Mouse (Mus musculus) myocyte (in vitro differentiated cells): ENCODE measurements at regions not wholly inside any gene's neighbourhood (a gene's known extent, or its start where the extent isn't known, plus 50 kb on each side); places are given as distances from the start of the nearest gene placed in this dataset.

Experiments used
- H3K27me3 ChIP-seq: one replicate; pipeline ENCODE4 v1.6.1; 2011; ENCODE audit not compliant: control insufficient read depth, insufficient read depth, insufficient read length
- H3K36me3 ChIP-seq: one replicate; pipeline ENCODE4 v1.6.1; 2011; ENCODE audit not compliant: control insufficient read depth, insufficient read depth
- H3K4me2 ChIP-seq: one replicate; pipeline ENCODE4 v1.6.1; 2011; ENCODE audit warnings: low read depth, control low read depth
- H3K4me3 ChIP-seq: one replicate; pipeline ENCODE4 v1.5.1; 2011; ENCODE audit warnings: mild to moderate bottlenecking, control low read depth, moderate library complexity
- H3K79me2 ChIP-seq: one replicate; pipeline ENCODE4 v1.6.1; 2011; ENCODE audit not compliant: control insufficient read depth, insufficient read depth
- H3ac ChIP-seq: one replicate; pipeline ENCODE4 v1.6.1; 2011; ENCODE audit not compliant: control insufficient read depth, insufficient read length
- CEBPB ChIP-seq: IDR thresholded peaks from 2 replicates; pipeline ENCODE4 v1.6.1; 2011; ENCODE audit warnings: mild to moderate bottlenecking, moderate library complexity; ENCODE audit not compliant: poor library complexity, insufficient read depth, severe bottlenecking
- E2F4 ChIP-seq: IDR thresholded peaks from one replicate; pipeline ENCODE4 v1.6.1; 2011; ENCODE audit warnings: mild to moderate bottlenecking, control low read depth, moderate library complexity; ENCODE audit not compliant: insufficient read depth
- MAX ChIP-seq: IDR thresholded peaks from one replicate; pipeline ENCODE4 v1.6.1; 2011; ENCODE audit warnings: low read depth, mild to moderate bottlenecking, control low read depth
- MYOD1 ChIP-seq, 3 experiments: IDR thresholded peaks; one replicate each; pipeline ENCODE4 v1.6.1; 2011; ENCODE audit warnings: control low read depth in 2 of 3, low read depth in 2 of 3, mild to moderate bottlenecking in 2 of 3, moderate library complexity in 1 of 3; ENCODE audit not compliant: insufficient read length in 2 of 3, control insufficient read depth in 1 of 3
- MYOG ChIP-seq, 3 experiments: IDR thresholded peaks; one replicate each; pipeline ENCODE4 v1.6.1; 2011; ENCODE audit warnings: control low read depth in 2 of 3, low read depth in 2 of 3, mild to moderate bottlenecking in 2 of 3; ENCODE audit not compliant: insufficient read length in 2 of 3, control insufficient read depth in 1 of 3, insufficient read depth in 1 of 3
- POLR2A ChIP-seq: IDR thresholded peaks from one replicate; pipeline ENCODE4 v1.6.1; 2011; ENCODE audit warnings: low read depth, mild to moderate bottlenecking, control low read depth, moderate library complexity; ENCODE audit not compliant: insufficient read length
- POLR2AphosphoS2 ChIP-seq: IDR thresholded peaks from one replicate; pipeline ENCODE4 v1.6.1; 2011; ENCODE audit warnings: low read depth, control low read depth; ENCODE audit not compliant: insufficient read length
- REST ChIP-seq: IDR thresholded peaks from one replicate; pipeline ENCODE4 v1.6.1; 2011; ENCODE audit warnings: mild to moderate bottlenecking, control low read depth, moderate library complexity; ENCODE audit not compliant: insufficient read depth, insufficient read length
- SRF ChIP-seq: IDR thresholded peaks from one replicate; pipeline ENCODE4 v1.6.1; 2011; ENCODE audit warnings: low read depth; ENCODE audit not compliant: control insufficient read depth, insufficient read length
- TCF12 ChIP-seq: IDR thresholded peaks from one replicate; pipeline ENCODE4 v1.6.1; 2011; ENCODE audit warnings: mild to moderate bottlenecking, control low read depth; ENCODE audit not compliant: poor library complexity, insufficient read depth, severe bottlenecking
- TCF3 ChIP-seq: IDR thresholded peaks from one replicate; pipeline ENCODE4 v1.6.1; 2011; ENCODE audit warnings: low read depth, control low read depth; ENCODE audit not compliant: insufficient read length
- USF1 ChIP-seq: IDR thresholded peaks from one replicate; pipeline ENCODE4 v1.6.1; 2011; ENCODE audit warnings: low read depth, mild to moderate bottlenecking, control low read depth, moderate library complexity

DNA sequence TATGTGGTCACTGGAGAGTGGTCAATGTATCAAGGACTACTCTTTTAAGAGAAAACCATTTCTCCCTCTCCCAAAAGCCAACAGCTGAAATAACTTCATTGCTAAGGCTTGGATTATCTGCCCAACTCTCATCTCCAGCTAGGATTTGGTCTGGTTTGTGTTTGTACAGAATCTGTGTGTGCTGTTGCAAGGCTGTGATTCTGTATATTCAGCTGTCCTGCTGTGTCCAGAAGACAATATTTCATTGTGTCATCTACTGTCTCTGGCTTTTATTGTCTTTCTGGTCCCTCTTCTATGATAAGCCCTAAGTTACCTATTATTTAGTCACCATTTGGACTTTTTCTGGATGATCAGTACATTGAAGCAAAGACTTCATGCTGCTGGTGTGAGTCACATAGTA is 110.9 kb downstream of the Cenpc1 start:
- H3K4me2 ChIP-seq: no peak overlapping the region

GRCm38 (mm10) chr5:85936667-85937314 is 128.6 kb downstream of the Cenpc1 start:
- Histone ChIP-seq H3K79me2 (no peaks in the 10 kb centered on the region), H3K27me3 (no peaks in the 10 kb centered on the region), H3K36me3 (no peaks in the 10 kb centered on the region), H3K4me3 (no peak overlapping the region), H3K4me2 (no peak overlapping the region), H3ac (no peak overlapping the region)
- TF ChIP-seq MYOG (IDR thresholded peaks at IDR 0.05; ENCODE audit: control insufficient read depth in 1 of 3, insufficient read depth in 1 of 3, insufficient read length in 2 of 3, low read depth in 2 of 3) (no peak), E2F4 (no peak), SRF (no peak), MAX (no peak), TCF12 (no peak), POLR2AphosphoS2 (no peak), MYOD1 (IDR thresholded peaks at IDR 0.05; ENCODE audit: control insufficient read depth in 1 of 3, insufficient read length in 2 of 3, low read depth in 2 of 3) (no peak), CEBPB (no peak), POLR2A (no peak), TCF3 (no peak), REST (no peak), USF1 (no peak)

More for the DNA sequence above, 110.9 kb downstream of the Cenpc1 start:
- no peaks in the 10 kb centered on the region for H3K36me3 ChIP-seq
- peak in 1 of 3 experiments; percentile 11 for TF ChIP-seq MYOD1 (IDR thresholded peaks at IDR 0.05; ENCODE audit: control insufficient read depth in 1 of 3, insufficient read length in 2 of 3, low read depth in 2 of 3)
- TF ChIP-seq TCF3: no peak
- no peak for TF ChIP-seq SRF
- H3K27me3 ChIP-seq: no peaks in the 10 kb centered on the region
- H3K79me2 ChIP-seq: no peaks in the 10 kb centered on the region
- no peak overlapping the region for H3K4me3 ChIP-seq
- H3ac ChIP-seq: no peak overlapping the region

GRCm38 (mm10) chr5:85918288-85918687 is 147.1 kb downstream of the Cenpc1 start:
- TF ChIP-seq TCF3 (no peak), SRF (no peak), REST (no peak), MAX (no peak), MYOG (IDR thresholded peaks at IDR 0.05; ENCODE audit: control insufficient read depth in 1 of 3, insufficient read depth in 1 of 3, insufficient read length in 2 of 3, low read depth in 2 of 3) (no peak), POLR2A (no peak)
- H3K4me2 ChIP-seq: no peak overlapping the region
- no peaks in the 10 kb centered on the region for H3K27me3 ChIP-seq
- no peaks in the 10 kb centered on the region for H3K36me3 ChIP-seq
- H3ac ChIP-seq: no peak overlapping the region
- no peak overlapping the region for H3K4me3 ChIP-seq
- no peaks in the 10 kb centered on the region for H3K79me2 ChIP-seq

DNA sequence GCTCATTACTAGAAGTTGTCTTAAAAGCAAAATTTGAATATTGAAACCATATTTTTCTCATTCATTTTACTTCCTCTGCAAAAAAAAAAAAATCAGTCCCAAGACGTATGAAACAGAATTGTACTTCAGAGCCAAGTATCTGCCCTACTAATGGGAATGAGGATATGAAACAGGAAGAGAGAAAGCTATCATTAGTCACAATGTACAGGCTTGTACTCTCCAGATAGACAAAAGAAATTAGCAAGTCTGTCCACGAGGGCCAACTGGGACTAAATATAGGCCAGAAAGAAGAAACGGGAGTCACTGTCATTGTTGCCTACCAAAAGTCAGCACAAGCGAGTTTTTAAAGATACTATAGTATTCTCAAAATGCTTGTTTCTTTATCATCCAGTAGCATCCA is 150.4 kb downstream of the Cenpc1 start:
- Histone ChIP-seq H3ac (no peak overlapping the region), H3K27me3 (no peaks in the 10 kb centered on the region), H3K79me2 (no peaks in the 10 kb centered on the region), H3K4me3 (no peak overlapping the region), H3K4me2 (no peak overlapping the region), H3K36me3 (no peaks in the 10 kb centered on the region)
- TF ChIP-seq POLR2AphosphoS2 (no peak), USF1 (no peak), MYOD1 (IDR thresholded peaks at IDR 0.05; ENCODE audit: control insufficient read depth in 1 of 3, insufficient read length in 2 of 3, low read depth in 2 of 3) (no peak), MAX (no peak), SRF (no peak), MYOG (IDR thresholded peaks at IDR 0.05; ENCODE audit: control insufficient read depth in 1 of 3, insufficient read depth in 1 of 3, insufficient read length in 2 of 3, low read depth in 2 of 3) (no peak), TCF12 (no peak), REST (no peak), POLR2A (no peak), TCF3 (no peak), CEBPB (no peak), E2F4 (no peak)

DNA sequence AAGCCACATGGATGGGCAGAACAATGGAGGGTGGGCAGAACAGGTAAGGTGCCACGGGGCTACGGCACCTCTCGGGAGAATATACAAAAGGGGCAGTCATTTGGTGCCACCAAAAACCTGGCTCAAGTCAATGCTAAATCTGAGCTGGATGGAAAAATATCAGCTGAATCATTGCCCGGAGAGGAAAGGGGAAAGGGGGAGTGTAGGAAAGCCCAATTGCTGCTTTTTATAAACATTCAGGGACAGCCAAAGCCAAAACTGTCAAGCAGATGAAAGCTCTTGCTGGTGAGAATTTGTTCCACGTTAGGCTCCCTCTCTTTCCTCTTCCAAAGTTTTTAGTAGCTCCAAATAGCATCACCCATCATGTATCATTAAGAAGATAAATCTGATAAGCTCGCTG is 168.9 kb downstream of the Cenpc1 start:
- H3K4me2 ChIP-seq: no peak overlapping the region
- no peaks in the 10 kb centered on the region for H3K79me2 ChIP-seq
- no peak overlapping the region for H3ac ChIP-seq
- no peaks in the 10 kb centered on the region for H3K36me3 ChIP-seq
- TF ChIP-seq TCF3: no peak
- no peak for TF ChIP-seq CEBPB
- TF ChIP-seq E2F4: no peak
- no peak for TF ChIP-seq POLR2A
- no peak for TF ChIP-seq REST
- TF ChIP-seq MYOG (IDR thresholded peaks at IDR 0.05; ENCODE audit: control insufficient read depth in 1 of 3, insufficient read depth in 1 of 3, insufficient read length in 2 of 3, low read depth in 2 of 3): no peak
- TF ChIP-seq POLR2AphosphoS2: no peak
- TF ChIP-seq MYOD1 (IDR thresholded peaks at IDR 0.05; ENCODE audit: control insufficient read depth in 1 of 3, insufficient read length in 2 of 3, low read depth in 2 of 3): no peak
- no peak for TF ChIP-seq SRF
- TF ChIP-seq MAX: no peak
- TF ChIP-seq USF1: no peak
- no peak for TF ChIP-seq TCF12
- no peaks in the 10 kb centered on the region for H3K27me3 ChIP-seq
- no peak overlapping the region for H3K4me3 ChIP-seq
